Mouse (Mus musculus) thymus, adult 2 months (tissue): ENCODE measurements at regions not wholly inside any gene's neighbourhood (a gene's known extent, or its start where the extent isn't known, plus 50 kb on each side); places are given as distances from the start of the nearest gene placed in this dataset.

Experiments used
- CTCF ChIP-seq: fragments of 200-500 bp; IDR thresholded peaks from 2 replicates; pipeline ENCODE4 v1.5.1; 2012; ENCODE audit warnings: mild to moderate bottlenecking, control low read depth, low read length, moderate library complexity, borderline replicate concordance; ENCODE audit not compliant: control insufficient read depth, poor library complexity, insufficient read depth; ENCODE audit errors: extremely low read depth
- POLR2A ChIP-seq: fragments of 200-500 bp; IDR thresholded peaks from 2 replicates; pipeline ENCODE4 v1.6.1; 2012; ENCODE audit warnings: mild to moderate bottlenecking, low read length, control low read depth, moderate library complexity; ENCODE audit not compliant: control insufficient read depth, poor library complexity, insufficient read depth; ENCODE audit errors: extremely low read depth

- TF ChIP-seq CTCF (no peak), POLR2A (no peak)
Observed at GRCm38 (mm10) chr10:8995097-8995496, 109.2 kb upstream of the Sash1 start.
